Mouse (Mus musculus) embryonic fibroblast, embryonic 13.5 days (primary cell): Measurements from ENCODE around the gene Pds5a. TPM values are rescaled to one million over a fixed set of nuclear protein-coding genes. Genes with fewer than 3 reads are reported as not detected.

Source experiments
- H3K27ac ChIP-seq: 2 replicates; pipeline ENCODE4 v1.5.1; 2012; ENCODE audit warnings: low read length, control low read depth, inconsistent platforms; ENCODE audit not compliant: insufficient read depth
- H3K4me1 ChIP-seq: 2 replicates; pipeline ENCODE4 v1.6.1; 2011; ENCODE audit warnings: low read length; ENCODE audit not compliant: control insufficient read depth, insufficient read depth
- H3K4me3 ChIP-seq: 2 replicates; pipeline ENCODE4 v1.5.1; 2011; ENCODE audit warnings: mild to moderate bottlenecking, control low read depth, low read length; ENCODE audit not compliant: insufficient read depth
- CTCF ChIP-seq: IDR thresholded peaks from 2 replicates; pipeline ENCODE4 v1.5.1; 2011; ENCODE audit warnings: mild to moderate bottlenecking, control low read depth, low read length, moderate library complexity, borderline replicate concordance; ENCODE audit not compliant: insufficient read depth
- POLR2A ChIP-seq: IDR thresholded peaks from 2 replicates; pipeline ENCODE4 v1.6.1; 2011; ENCODE audit warnings: low read depth, mild to moderate bottlenecking, control low read depth, low read length, moderate library complexity
- polyA plus RNA-seq: library from polyadenylated mRNA; stranded (reverse); fragments of >200 nt; gene quantifications from 2 replicates; pipeline ENCODE4 v1.2.4, GENCODE M21; 2011; ENCODE audit warnings: low read depth; ENCODE audit not compliant: missing spikeins, insufficient read length

The Pds5a gene
- polyA plus RNA-seq, 1 experiment = 225 TPM

DNA sequence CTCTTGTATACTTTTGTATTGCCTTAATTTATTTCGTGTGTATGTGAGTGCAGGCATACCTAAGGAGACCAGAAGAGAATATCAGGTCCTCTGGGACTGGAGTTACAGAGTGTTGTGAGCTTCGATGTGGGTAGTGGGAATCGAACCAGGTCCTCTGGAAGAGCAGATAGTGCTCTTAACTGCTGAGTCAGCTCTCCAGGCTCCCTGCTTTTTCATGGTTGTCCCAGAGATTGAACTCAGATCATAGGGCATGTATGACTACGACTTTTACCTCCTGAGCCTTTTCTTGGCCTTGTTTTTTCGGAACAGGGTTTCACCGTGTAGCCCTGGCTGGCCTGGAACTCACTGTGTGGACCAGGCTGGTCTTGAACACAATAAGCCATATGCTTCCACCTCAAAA is 17.0 kb upstream of the Pds5a start:
- TF ChIP-seq POLR2A (no peak), CTCF (no peak)
- Histone ChIP-seq H3K4me1 (no peaks in the 10 kb centered on the region), H3K4me3 (no peak overlapping the region), H3K27ac (no peak overlapping the region)

DNA sequence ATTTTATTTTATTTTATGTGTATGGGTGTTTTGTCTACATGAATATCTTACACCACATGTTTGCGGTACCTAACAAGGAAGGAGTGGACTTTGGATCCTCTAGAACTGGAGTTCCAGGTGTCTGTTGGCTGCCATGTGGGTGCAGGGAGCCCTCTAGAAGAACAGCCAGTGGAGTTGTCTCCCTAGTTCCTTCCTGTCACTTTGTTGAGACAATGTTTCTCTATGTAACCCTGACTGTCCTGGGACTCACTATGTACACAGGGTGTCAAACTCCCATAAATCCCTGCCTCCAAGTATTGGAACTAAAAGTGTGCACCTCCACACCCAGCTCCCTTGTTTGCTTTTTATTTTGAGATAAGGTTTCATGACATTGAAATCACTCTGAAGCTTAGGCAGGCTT is 13.4 kb upstream of the Pds5a start:
- Histone ChIP-seq H3K27ac (no peak overlapping the region), H3K4me1 (no peaks in the 10 kb centered on the region), H3K4me3 (no peak overlapping the region)
- TF ChIP-seq POLR2A (no peak), CTCF (no peak)

DNA sequence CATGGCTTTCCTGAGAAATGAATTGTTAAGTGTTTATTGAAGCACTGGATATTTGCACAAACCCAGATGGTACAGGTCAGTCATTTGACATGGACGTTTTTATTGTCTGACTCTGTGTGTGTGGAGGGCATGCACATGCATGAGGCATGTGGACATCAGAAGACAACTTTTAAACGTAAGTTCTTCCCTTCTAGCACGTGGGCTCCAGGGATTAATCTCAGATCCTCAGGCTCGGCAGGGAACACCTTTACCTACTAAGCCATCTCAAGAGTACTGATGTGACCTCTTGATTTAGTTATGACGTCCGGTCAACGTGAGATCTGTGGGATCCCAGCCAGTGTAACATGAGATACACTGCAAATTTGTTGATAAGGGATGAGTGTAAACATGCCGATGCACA is 12.2 kb upstream of the Pds5a start:
- Histone ChIP-seq H3K4me1 (no peaks in the 10 kb centered on the region), H3K4me3 (no peak overlapping the region), H3K27ac (no peak overlapping the region)
- TF ChIP-seq CTCF = no peak
- TF ChIP-seq POLR2A = no peak

DNA sequence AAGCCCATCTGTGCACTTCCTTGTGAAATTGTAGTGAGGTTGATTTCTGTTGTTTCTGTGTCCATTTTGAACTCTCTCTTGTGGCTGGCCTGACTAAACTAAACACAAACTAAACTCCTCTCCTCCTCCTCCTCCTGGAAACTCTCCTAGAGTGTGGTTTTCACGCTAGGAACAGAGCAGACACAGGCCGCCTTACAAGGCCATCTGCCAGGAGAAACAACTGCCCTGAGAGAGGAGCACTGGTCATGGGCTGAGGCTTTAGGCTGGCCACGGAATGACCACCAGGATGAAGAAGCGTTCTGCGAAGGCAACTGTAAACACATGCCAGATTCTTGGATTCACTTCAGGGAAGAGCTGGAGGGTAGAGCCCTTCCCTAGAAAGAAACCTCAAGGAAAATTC is 8.9 kb upstream of the Pds5a start:
- H3K4me1 ChIP-seq = no peaks in the 10 kb centered on the region

DNA sequence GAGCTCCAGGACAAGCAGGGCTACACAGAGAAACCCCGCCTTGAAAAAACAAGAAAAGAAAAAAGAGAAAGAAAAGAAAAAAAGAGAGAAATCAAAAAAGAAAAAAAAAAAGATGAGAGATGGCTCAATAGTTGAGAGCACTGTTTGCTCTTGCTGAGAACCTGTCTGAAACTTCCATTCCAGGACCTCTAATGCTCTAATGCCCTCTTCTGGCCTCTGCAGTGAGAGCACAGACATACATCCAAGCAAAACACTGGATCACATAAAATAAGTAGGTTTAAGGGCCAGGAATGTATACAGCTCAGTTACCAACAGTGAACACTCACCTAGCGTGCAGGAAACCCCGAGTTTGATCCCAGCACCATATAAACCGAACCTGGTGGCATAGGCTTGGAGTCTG is 8.1 kb upstream of the Pds5a start:
- no peak overlapping the region for H3K4me3 ChIP-seq
- no peaks in the 10 kb centered on the region for H3K4me1 ChIP-seq
- TF ChIP-seq POLR2A = no peak
- no peak for TF ChIP-seq CTCF
- H3K27ac ChIP-seq = 0 out of 2 replicates have a peak overlapping the region, but pooled peaks have one; percentile 16

More for the DNA sequence above, 8.9 kb upstream of the Pds5a start:
- no peak overlapping the region for H3K4me3 ChIP-seq
- TF ChIP-seq POLR2A = no peak
- no peak for TF ChIP-seq CTCF
- peak overlapping the region; percentile 0; the same call in 1 of the 2 replicates for H3K27ac ChIP-seq

DNA sequence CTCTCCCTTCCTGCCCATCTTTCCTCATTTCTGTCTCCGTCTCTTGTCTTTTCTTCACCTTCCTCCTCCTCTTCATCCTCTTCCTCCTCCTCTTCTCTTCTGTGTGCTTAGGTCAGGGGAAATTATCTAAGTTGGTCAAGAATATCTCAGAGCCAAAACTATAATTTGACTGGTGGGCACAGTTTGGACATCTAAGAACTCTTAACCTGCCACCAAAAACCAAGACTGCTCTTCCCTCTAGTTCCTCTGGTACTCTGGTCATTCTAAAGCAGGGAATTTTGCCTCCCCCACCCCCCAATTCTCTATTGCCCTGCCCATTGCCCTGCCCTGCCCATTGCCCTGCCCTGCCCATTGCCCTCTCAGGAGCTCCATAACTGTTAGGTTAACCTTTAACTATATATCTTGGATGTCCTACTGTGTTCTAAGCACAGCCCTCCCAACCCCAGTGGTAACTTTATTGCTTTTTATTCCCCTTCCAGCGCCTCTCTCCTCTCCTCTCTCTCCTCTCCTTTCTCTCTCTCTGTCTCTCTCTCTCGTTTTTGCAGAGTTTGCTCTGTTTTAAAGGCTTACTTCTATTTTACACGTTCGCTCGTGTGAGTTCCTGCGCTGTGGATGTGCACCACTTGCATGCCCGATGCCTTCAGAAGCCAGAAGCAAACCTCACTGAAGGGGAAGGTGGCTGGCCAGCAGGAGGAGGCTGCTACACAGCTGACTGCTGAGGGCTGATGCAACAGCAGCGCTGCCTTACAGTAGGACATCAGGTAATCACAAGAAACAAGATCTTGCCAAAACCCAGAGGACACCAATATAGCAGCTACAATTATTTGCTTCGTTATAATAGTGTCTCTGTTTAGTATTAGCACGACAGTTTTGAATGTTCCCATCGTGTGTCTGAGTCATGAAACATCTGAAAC is 6.9 kb upstream of the Pds5a start:
- peak overlapping the region; percentile 47 for H3K27ac ChIP-seq

DNA sequence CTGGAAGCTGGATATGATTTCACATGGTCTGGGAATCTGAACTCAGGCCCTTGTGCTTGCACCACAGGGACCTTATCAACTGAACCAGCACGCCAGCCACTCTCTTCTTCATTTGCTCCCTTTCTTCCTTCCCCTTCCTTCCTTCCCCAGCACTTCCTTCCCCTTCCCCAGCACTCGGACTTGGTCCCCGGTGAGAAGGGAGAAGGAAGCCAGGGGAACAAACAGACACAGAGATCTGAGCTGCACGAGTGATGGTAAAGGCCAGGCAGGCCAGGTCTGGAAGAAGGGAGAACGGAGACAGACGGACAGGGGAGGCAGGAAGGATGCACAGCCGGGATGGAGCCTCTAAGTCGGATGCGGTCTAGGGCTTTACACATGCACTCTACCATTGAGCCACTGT is 5.2 kb upstream of the Pds5a start:
- H3K27ac ChIP-seq = no peak overlapping the region
- no peaks in the 10 kb centered on the region for H3K4me1 ChIP-seq
- no peak overlapping the region for H3K4me3 ChIP-seq
- no peak for TF ChIP-seq POLR2A
- no peak for TF ChIP-seq CTCF

More for the DNA sequence above, 6.9 kb upstream of the Pds5a start:
- no peak for TF ChIP-seq CTCF
- peak; percentile 36 for TF ChIP-seq POLR2A
- no peak overlapping the region for H3K4me3 ChIP-seq
- H3K4me1 ChIP-seq = no peaks in the 10 kb centered on the region

DNA sequence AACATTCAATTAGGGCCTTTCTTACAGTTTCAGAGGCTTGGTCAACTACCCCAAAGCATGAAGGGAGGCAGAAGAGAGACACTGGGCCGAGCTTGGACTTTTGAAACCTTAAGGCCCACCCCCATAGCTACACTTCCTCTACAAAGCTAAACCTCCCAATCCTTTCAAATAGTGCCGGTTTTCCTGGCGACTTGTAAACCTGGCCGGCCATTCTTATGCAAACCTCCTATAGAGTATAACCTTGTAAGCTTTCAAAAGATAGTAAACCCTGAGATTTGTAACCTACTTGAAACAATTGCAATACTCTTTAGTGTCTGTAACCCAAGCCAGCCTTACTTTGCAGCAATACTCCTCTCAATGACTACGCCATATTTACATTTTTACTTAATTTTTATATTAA is 2.0 kb upstream of the Pds5a start:
- peaks cover 4% of the 10 kb centered on the region for H3K4me1 ChIP-seq
- TF ChIP-seq CTCF (no peak), POLR2A (no peak)
- no peak overlapping the region for H3K27ac ChIP-seq
- no peak overlapping the region for H3K4me3 ChIP-seq

DNA sequence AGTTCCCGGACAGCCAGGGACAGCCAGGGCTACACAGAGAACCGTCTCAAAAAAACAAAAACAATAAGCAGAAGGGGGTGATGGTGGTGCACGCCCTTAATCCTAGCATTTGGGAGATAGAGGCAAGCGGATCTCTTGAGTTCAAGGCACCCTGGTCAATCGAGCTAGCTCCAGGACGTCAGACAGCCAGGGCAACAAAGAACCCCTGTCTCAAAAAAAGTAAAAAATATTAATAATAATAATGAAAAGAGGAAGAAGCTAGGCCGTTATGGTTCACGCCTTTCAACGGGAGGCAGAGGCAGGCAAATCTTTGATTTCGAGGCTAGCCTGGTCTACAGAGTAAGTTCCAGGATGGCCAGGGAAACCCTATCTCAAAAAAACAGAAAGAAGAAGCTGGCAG is 1.1 kb upstream of the Pds5a start:
- H3K4me3 ChIP-seq = peak overlapping the region; percentile 83; the same call in 1 of the 2 replicates
- peak overlapping the region; percentile 85; the same call in 1 of the 2 replicates for H3K27ac ChIP-seq
- TF ChIP-seq CTCF (no peak), POLR2A (no peak)
- H3K4me1 ChIP-seq = peaks cover 9% of the 10 kb centered on the region

DNA sequence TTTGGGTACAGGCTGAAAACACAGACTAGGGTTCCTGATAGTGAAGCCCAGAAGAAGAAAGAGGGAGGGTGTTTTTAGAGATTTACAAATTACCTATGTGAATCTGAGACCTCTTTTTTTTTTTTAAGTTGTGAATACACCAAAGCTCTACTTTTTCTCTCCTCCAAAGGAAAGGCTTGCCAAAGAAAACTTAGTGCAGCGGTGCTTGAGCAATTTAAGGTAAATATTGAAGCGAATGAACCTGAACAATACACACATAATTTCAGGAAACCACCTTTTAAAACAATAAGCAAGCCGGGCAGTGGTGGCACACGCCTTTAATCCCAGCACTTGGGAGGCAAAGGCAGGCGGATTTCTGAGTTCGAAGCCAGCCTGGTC is 675 bp upstream of the Pds5a start:
- Histone ChIP-seq H3K4me3 (peak overlapping the region; percentile 83), H3K27ac (peak overlapping the region; percentile 85), H3K4me1 (peaks cover 9% of the 10 kb centered on the region)
- TF ChIP-seq CTCF = no peak
- no peak for TF ChIP-seq POLR2A
